Mouse (Mus musculus) retina, adult 2 months (tissue): ENCODE results near the gene Cenpf.

Experiments
- DNase-seq: peaks from one replicate; pipeline ENCODE4 v3.0.0-alpha.2; 2012; ENCODE audit warnings: low read depth, low spot score

Cenpf gene

GRCm38 (mm10) chr1:189631906-189632675 lies 55.8 kb downstream of the Cenpf start:
- DNase-seq, result no peak

- no peak for DNase-seq
Observed at GRCm38 (mm10) chr1:189630026-189630425, 57.9 kb downstream of the Cenpf start.

- DNase-seq, result peak; percentile 11
Observed at GRCm38 (mm10) chr1:189627976-189628768, 59.7 kb downstream of the Cenpf start.

GRCm38 (mm10) chr1:189624756-189625155 lies 63.1 kb downstream of the Cenpf start:
- DNase-seq, result no peak

- DNase-seq, result no peak
Observed at GRCm38 (mm10) chr1:189618970-189619740, 68.7 kb downstream of the Cenpf start.

- DNase-seq, result no peak
Observed at GRCm38 (mm10) chr1:189617381-189617780, 70.5 kb downstream of the Cenpf start.

GRCm38 (mm10) chr1:189615246-189615645 lies 72.6 kb downstream of the Cenpf start:
- no peak for DNase-seq

- DNase-seq, result no peak
Observed at GRCm38 (mm10) chr1:189613076-189613475, 74.8 kb downstream of the Cenpf start.

- DNase-seq, result no peak
Observed at GRCm38 (mm10) chr1:189611775-189612174, 76.1 kb downstream of the Cenpf start.

GRCm38 (mm10) chr1:189608640-189609039 lies 79.2 kb downstream of the Cenpf start:
- DNase-seq, result no peak

GRCm38 (mm10) chr1:189608039-189608438 lies 79.8 kb downstream of the Cenpf start:
- DNase-seq, result no peak

- no peak for DNase-seq
Observed at GRCm38 (mm10) chr1:189605598-189606126, 82.2 kb downstream of the Cenpf start.

- no peak for DNase-seq
Observed at GRCm38 (mm10) chr1:189597096-189597495, 90.8 kb downstream of the Cenpf start.
